Mouse (Mus musculus) heart, postnatal 10 days (tissue): ENCODE data around the gene Etfa. TPM values are rescaled to one million over a fixed set of nuclear protein-coding genes. Genes with fewer than 3 reads are reported as not detected.

Experiments
- DNase-seq, 2 experiments: peaks; one replicate each; pipeline ENCODE4 v3.0.0; 2021
- intact Hi-C: fragments of 180-260 bp; cut with DNase I; formaldehyde crosslinking; loops from one replicate; pipeline ENCODE4 v1.15.1; 2025
- total RNA-seq, 2 experiments: library from RNA; stranded (reverse); gene quantifications; 2 replicates each; pipeline ENCODE4 v1.2.3; 2021

Gene Etfa
- total RNA-seq, result 100 to 1,000 TPM; 704 to 707 TPM

DNA sequence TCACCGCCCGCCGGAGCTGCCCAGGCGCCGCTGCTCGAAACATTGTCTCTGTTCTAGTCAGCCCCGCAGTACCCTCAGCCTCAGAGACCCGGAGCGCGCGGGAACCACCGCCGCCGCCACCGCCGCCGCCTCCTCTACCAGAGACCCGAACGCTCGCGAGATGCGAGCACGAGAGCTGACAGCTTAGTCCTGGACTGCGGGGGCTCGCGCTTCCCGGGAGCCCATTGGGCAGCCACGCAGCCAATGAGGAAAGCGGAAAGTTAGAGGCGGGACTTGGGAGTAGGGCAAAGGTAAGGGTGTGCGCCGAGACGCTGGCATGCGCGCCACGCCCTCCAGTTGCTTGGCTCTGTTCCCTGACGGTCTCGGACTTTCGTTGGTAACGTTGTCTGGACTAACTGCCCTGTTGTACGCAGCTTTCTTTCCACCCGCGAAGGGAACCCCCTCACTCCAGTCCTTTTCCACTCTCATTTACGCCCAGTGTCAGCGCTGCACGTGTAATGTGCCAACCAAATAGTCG lies at the start of gene Etfa:
TSS of gene Etfa (minus strand) at position 217 of the 517 bp plus-strand sequence.
- intact Hi-C loops, result loop anchor here (2.0 kb wide), 1 partner anchor 25 kb away; no protein-coding TSS in a partner anchor
- peak; percentile 98 for DNase-seq

DNA sequence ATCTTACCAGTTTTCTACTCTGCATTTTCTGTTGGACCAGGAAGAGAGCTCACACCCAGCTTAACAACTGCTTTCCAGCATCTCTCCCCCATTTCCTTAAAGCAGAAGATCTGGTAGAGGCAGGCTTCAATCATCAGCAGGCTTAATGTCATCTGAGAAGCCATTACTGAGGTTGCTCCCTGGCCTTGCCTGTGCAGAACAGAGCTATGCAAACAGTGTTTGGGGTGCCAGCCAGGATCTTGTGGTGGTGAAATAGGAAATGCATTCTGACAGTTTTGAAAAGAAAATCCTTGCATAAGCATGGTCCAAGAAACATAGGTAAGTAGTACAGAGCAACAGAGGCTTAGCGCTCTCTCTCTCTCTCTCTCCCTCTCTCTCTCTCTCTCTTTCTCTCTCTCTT lies 48.9 kb upstream of the Etfa start:
- intact Hi-C loops, result no loop called here
- DNase-seq, result no peak

DNA sequence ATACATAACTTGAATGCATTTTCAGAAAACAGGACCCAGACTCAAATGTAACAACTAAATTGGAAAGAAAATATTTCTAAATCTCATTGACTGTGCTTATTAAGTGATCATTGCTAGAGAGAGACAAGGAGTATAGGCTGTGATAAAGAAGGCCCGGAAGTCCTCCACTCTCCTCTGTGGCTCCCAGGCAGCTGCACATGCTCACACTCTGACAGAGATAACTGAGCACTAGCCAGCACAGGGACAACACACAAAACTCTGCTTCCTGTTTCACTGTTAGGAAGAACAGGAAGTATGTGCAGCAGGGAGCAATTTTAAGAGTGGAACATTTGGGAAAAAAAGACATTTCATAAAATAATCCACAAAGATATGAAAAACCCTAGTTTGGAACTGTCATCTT lies 42.9 kb upstream of the Etfa start:
- peak; percentile 16 to 19 for DNase-seq
- intact Hi-C loops, result no loop called here

- intact Hi-C loops, result no loop called here
- peak in 1 of 2 experiments; percentile 6 for DNase-seq
Observed at GRCm38 (mm10) chr9:55549302-55549890, 37.4 kb upstream of the Etfa start.

GRCm38 (mm10) chr9:55548871-55549270 lies 36.8 kb upstream of the Etfa start:
- intact Hi-C loops, result no loop called here
- no peak for DNase-seq

DNA sequence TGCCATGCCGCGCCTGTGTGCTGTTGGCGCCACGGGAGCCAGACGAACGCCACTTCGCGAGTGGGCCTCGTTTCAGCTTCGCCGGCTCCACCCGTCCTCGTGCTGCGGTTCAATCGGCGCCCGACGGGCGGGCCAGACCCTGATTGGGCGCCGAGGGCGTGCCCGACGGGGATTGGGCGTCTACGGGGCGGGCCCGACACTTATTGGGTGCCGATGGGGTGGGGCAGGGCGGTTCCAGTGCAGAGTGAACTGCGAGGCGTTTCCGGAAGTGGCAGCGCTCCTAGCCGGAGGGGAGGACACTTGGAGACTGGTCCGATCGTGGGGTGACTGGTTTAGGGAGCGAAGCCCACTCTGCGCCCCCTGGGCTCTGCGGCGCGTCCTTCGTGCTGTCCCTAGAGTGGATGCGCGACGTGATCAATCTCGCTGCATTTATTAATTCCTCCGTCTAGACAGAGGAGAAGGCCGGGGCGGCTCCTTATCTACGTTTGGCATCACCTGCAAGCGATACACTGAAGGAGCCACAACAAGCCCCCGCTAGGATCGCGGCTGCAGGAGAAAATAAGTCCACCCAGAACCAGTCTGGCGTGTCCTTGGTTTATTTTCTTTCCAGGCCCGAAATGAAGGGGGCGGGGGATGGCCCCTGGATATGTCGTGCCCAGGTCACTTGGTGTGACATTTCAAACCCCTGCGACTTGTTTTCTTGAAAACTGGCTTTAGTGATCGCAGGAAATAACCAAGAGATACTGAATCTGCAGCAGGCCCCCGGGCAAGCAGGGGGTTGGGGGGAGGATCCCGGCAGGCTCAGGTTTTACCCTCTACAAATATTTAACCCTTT lies 34.4 kb upstream of the Etfa start:
- intact Hi-C loops, result no loop called here
- peak; percentile 37 to 54 for DNase-seq

DNA sequence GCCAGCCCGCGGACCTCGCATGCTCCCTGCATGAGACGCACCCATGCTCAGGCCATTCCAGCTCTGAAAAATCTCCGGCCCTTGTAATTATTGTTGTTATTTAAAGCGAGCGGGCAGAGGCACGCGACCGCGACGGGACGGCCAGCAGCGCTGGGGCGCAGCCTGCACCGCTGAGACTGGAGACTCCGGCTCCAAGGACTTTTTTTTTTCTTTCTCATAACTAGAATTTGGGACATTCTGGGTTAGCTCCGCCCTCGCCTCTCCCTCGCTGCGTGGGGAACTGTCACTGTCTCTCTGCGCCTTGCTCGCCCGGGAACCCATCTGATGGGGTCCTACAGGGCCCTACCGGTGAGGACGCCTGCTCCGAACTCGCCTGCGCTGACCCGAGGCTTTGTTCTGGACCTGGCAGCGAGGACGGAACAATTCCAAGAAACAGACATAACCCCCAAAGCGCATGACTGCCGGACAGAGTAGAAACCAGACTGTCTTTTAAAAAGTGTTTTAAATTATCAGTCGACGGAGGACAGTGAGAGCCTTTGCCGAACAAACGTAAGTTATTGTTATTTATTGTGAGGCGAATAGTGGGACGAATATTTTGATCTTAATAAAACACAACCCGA lies 33.6 kb upstream of the Etfa start:
- intact Hi-C loops, result no loop called here
- no peak for DNase-seq

GRCm38 (mm10) chr9:55544861-55545555 lies 33.0 kb upstream of the Etfa start:
- intact Hi-C loops, result no loop called here
- DNase-seq, result peak; percentile 68

DNA sequence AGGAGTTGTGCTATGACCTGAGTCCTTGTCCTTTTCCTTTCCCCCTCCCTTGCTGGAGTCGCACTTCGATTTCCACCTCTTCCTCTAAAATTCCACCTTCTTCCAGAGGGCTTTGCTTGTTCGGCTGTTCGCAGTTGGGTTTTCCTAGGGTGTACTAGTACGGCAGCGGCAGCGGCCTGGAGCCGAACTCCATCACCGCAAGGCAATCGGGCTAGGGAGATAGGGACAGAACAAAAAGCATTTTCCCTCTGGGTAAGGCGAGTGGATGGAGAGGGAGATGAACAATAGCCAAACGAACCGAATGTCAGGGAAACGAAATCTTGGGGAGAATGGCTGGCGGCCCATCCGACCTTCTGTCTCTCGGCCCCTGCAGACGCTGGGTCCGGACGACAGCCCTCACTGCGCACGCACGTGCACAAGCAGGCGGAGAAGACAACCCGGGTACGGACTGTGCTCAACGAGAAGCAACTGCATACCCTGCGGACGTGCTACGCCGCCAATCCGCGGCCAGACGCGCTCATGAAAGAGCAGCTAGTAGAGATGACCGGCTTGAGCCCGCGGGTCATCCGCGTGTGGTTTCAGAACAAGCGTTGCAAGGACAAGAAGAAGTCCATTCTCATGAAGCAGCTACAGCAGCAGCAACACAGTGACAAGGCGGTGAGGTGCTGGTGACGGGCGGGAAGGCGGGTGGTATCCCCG lies 31.8 kb upstream of the Etfa start:
- peak; percentile 66 to 70 for DNase-seq
- intact Hi-C loops, result no loop called here

GRCm38 (mm10) chr9:55543336-55543702 lies 31.3 kb upstream of the Etfa start:
- DNase-seq, result no peak
- intact Hi-C loops, result no loop called here

- intact Hi-C loops, result no loop called here
- DNase-seq, result peak in 1 of 2 experiments; percentile 38
Observed at GRCm38 (mm10) chr9:55542366-55543325, 30.6 kb upstream of the Etfa start.

DNA sequence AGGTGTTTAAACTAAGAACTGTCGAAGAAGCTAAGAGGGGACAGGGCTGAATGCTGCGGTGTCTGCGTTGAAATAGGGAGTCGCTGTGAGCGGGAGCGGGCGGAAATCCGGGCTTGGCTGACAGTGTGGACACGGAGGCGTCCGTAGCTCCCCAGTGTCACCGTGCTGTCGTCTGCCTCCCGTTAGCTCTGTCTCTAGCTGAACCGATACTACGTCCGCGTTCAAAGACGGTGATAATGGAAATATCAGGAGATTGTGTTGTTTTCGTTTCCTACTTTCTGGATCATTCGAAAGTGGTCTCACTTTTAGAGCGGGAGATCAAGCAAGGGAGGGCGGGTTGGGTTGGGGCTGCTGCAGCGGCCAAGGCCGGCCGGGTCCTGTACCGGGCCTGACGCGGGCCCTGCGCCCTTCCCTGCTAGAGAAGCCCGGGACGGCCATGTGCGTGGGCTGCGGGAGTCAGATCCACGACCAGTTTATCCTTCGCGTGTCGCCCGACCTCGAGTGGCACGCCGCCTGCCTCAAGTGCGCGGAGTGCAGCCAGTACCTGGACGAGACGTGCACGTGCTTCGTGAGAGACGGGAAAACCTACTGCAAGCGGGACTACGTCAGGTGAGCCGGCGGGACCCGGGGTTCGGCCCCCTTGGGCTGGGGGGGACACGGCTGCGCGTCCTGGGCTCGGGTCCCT lies 29.8 kb upstream of the Etfa start:
- peak; percentile 59 to 65 for DNase-seq
- intact Hi-C loops, result no loop called here

DNA sequence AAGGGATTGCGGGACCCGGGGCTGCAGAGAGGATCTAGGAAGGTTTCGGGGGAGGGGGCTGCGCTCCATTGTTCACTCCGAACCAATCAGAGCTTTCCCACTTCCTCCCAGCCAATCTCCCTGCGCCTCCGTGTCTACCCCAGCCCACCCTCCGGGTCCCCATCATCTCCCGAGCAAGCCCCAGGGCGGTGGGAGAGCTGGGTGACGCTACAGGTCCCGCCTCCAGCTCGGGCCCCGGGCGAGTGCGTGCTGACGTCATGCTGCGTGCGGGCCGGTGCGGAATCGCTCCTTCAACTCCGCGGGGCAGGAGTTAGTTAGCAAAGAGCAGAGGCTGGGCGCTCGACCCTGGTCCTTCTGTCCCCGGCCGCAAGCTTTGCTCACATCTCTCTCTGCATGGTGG lies 28.8 kb upstream of the Etfa start:
- intact Hi-C loops, result no loop called here
- DNase-seq, result peak; percentile 61 to 69

GRCm38 (mm10) chr9:55540391-55540770 lies 28.3 kb upstream of the Etfa start:
- intact Hi-C loops, result no loop called here
- peak in 1 of 2 experiments; percentile 32 for DNase-seq

DNA sequence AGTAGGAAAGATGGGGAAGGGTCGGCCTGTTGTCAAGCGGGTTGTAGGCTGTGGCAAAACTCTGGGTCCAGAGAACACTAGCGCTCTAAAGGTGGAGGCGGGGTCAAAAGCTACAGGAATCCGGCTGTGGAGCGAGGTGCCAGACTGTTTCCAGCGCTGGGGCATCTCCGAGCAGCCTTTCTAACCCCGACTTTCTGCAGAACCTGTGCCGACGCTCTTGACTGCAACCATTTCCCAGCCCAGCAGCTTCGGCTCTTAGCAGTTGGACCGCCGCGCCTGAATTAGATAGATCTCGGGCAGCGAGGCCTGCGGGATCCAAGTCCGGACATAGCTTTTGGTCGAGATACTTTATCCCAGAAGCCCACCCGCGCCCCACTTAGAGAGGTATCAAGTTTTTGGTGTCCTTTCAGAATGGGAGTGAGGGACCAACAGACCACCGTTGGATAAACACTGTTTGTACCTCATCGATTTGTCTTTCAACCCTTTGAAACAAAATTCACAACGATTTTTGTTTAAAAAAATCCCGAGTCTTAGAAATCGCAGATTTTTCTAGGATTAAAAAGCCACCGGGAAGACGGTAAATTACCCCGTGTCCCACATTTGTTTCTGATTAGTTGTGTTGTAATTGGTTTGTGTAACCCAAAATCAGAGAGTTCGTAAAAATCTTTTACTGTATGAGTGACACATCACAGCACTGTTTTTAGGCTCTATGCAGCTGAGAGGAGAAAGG lies 27.8 kb upstream of the Etfa start:
- peak in 1 of 2 experiments; percentile 40 for DNase-seq
- intact Hi-C loops, result loop anchor here (5.0 kb wide), 1 partner anchor 377 kb away; no protein-coding TSS in a partner anchor

GRCm38 (mm10) chr9:55539006-55539405 lies 27.0 kb upstream of the Etfa start:
- intact Hi-C loops, result loop anchor here (5.0 kb wide), 1 partner anchor 378 kb away; no protein-coding TSS in a partner anchor
- peak in 1 of 2 experiments; percentile 7 for DNase-seq

DNA sequence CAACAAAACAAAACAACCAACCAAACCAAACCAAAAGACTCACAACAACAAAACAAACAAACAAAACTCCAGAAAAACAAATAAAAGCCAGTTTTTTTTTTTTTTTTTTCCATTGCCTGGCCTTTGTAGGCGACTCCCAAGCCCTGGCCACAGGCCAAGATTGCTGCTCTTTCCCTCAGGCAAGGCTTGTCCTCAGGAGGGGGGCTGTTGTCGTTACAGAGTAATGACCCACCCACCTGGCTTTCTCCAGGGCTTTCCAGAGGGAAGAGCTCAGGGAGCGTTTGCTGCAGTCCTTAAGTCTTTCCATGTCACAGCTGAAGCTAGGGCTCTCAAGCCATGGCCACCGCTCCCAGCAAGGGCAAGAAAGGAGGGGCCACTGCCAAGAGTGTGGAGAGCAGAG lies 26.3 kb upstream of the Etfa start, which contains the start of gene Isl2:
TSS of gene Isl2 (plus strand) at position 296 of the 400 bp plus-strand sequence.
- DNase-seq, result peak in 1 of 2 experiments; percentile 28
- intact Hi-C loops, result loop anchor here (5.0 kb wide), 1 partner anchor 379 kb away; no protein-coding TSS in a partner anchor
